Comparison of ENCODE assay signal across 23 mouse cellular contexts in genomic region chr10:25535891-25536331, GRCm38 (mm10). TPM values are rescaled to one million over a fixed set of nuclear protein-coding genes. Genes with fewer than 3 reads are reported as not detected.
DNase-seq lines count a peak whose midpoint lies in the region; ATAC-seq lines count a peak whose summit lies in the region.
"Had no signal": no experiment of that assay in that cellular context is flagged by ENCODE, and none has a peak within 500 bp of the region (broad histone marks: within the 10 kb centered on the region; RNA-seq: fewer than 3 reads in every experiment).

TSS of gene Smlr1 (minus strand) at chr10:25536267.

- no peak within 1 kb of the TSS for H3K27ac ChIP-seq in kidney, embryonic 16.5 days (ENCODE audit: low read length)
- H3K27ac ChIP-seq: forebrain, embryonic 12.5 days; heart, embryonic 15.5 days; limb, embryonic 13.5 days; macrophage; midbrain, embryonic 12.5 days; neural tube, embryonic 12.5 days had no signal

- no peak within 1 kb of the TSS for H3K4me2 ChIP-seq in kidney, embryonic 16.5 days (replicated peaks; ENCODE audit: low read depth, low read length)
- H3K4me2 ChIP-seq: forebrain, embryonic 12.5 days; heart, embryonic 15.5 days; limb, embryonic 13.5 days; midbrain, embryonic 12.5 days; neural tube, embryonic 12.5 days had no signal

- no peak within 1 kb of the TSS for H3K4me3 ChIP-seq in kidney, embryonic 16.5 days (ENCODE audit: low read length)
- H3K4me3 ChIP-seq: forebrain, embryonic 12.5 days; heart, embryonic 15.5 days; limb, embryonic 13.5 days; midbrain, embryonic 12.5 days; neural tube, embryonic 12.5 days had no signal

- no peak for ATAC-seq in kidney, embryonic 16.5 days (ENCODE audit: low FRiP score, low TSS enrichment)
- ATAC-seq: hindbrain, embryonic 16.5 days had no signal

- H3K9me3 ChIP-seq in kidney, embryonic 16.5 days (ENCODE audit: low read length), result no peaks in the 10 kb centered on the region
- H3K9me3 ChIP-seq: forebrain, embryonic 12.5 days; heart, embryonic 15.5 days; limb, embryonic 13.5 days; midbrain, embryonic 12.5 days; neural tube, embryonic 12.5 days had no signal

- H3K9ac ChIP-seq in kidney, embryonic 16.5 days (replicated peaks; ENCODE audit: low read length), result no peak within 1 kb of the TSS
- H3K9ac ChIP-seq: forebrain, embryonic 12.5 days; heart, embryonic 15.5 days; limb, embryonic 13.5 days; midbrain, embryonic 12.5 days; neural tube, embryonic 12.5 days had no signal

- DNase-seq in kidney, adult 18-20 months, result peak; percentile 69
- peak; percentile 73 to 77 for DNase-seq in kidney, adult 8-10 months
- no peak for DNase-seq in large intestine, adult 2 months (ENCODE audit: low read depth, low spot score)
- peak; percentile 82 for DNase-seq in yolk sac, embryonic 10.5 days (ENCODE audit: low spot score)
- DNase-seq in cerebellum, postnatal 10 days, result no peak
- no peak for DNase-seq in B cell, adult 2 months
- DNase-seq: adrenal gland, postnatal 36 days; cerebellum, adult 11-12 months; cerebellum, postnatal 36 days; heart, postnatal 4 days; layer of hippocampus, postnatal 36 days; thymus, postnatal 36 days had no signal

- no peaks in the 10 kb centered on the region for H3K27me3 ChIP-seq in kidney, embryonic 16.5 days (ENCODE audit: insufficient read depth, low read length)
- H3K27me3 ChIP-seq: forebrain, embryonic 12.5 days; heart, embryonic 15.5 days; limb, embryonic 13.5 days; midbrain, embryonic 12.5 days; neural tube, embryonic 12.5 days had no signal

- no peaks in the 10 kb centered on the region for H3K36me3 ChIP-seq in kidney, embryonic 16.5 days (ENCODE audit: insufficient read depth, low read length)
- H3K36me3 ChIP-seq: forebrain, embryonic 12.5 days; heart, embryonic 15.5 days; limb, embryonic 13.5 days; midbrain, embryonic 12.5 days; neural tube, embryonic 12.5 days had no signal

- 88% methylated on average over 10 of the region's 10 CpGs for WGBS in kidney, embryonic 16.5 days
- WGBS in large intestine, adult 2 months, result 61% methylated on average over 10 of the region's 10 CpGs

- no peaks in the 10 kb centered on the region for H3K4me1 ChIP-seq in kidney, embryonic 16.5 days (ENCODE audit: insufficient read depth, low read length)
- H3K4me1 ChIP-seq: forebrain, embryonic 12.5 days; limb, embryonic 13.5 days; midbrain, embryonic 12.5 days; neural tube, embryonic 12.5 days had no signal

RNA-seq across cellular contexts. Expression of gene Smlr1, which starts in this region (rescaled TPM):
- polyA plus RNA-seq in kidney, embryonic 16.5 days (2015; fragmentation: Nextera tagmentation; extraction: Ambion mirVana), result 0.23 and 0.60 TPM in 2 replicates
- polyA plus RNA-seq in large intestine, adult 2 months (2012; rRNA removed), result 21.9 and 55.0 TPM in 2 replicates
- polyA plus RNA-seq: C2C12; forebrain, embryonic 12.5 days; heart, embryonic 15.5 days; hindbrain, embryonic 16.5 days; limb, embryonic 13.5 days; lung, embryonic 16.5 days; macrophage; midbrain, embryonic 12.5 days; neural tube, embryonic 12.5 days; testis, adult 2 months had no signal

Comparison
In these comparisons a context has a peak if more than half of its experiments do, and no peak if none do; other contexts are left out.
1. RNA of gene Smlr1 (polyA plus RNA-seq): 21.9 to 55.0 TPM in large intestine, adult 2 months; 0.23 to 0.60 TPM in kidney, embryonic 16.5 days; every median in the first group is over 10 times any median in the second.
2. DNase-seq: peak in kidney, adult 18-20 months (single experiment), kidney, adult 8-10 months (2 of 2) and yolk sac, embryonic 10.5 days (single experiment); none in large intestine, adult 2 months (single experiment), cerebellum, postnatal 10 days (0 of 2) and B cell, adult 2 months (0 of 2).